Mouse (Mus musculus) embryo, embryonic 10.5 days (tissue): ENCODE results near the gene Manf.

Experiments used
- DNase-seq: peaks from one replicate; pipeline ENCODE4 v3.0.0-alpha.2; 2015; ENCODE audit warnings: low spot score

Manf gene

GRCm38 (mm10) chr9:106891829-106892551 lies at the start of gene Manf:
Gene Manf (minus strand): TSS chr9:106891979.
- peak; percentile 98 for DNase-seq

GRCm38 (mm10) chr9:106934998-106935397 lies 43.2 kb upstream of the Manf start:
- DNase-seq: no peak

- DNase-seq: no peak
Measured at GRCm38 (mm10) chr9:106914878-106915277, 23.1 kb upstream of the Manf start.

GRCm38 (mm10) chr9:106913759-106914158 lies 22.0 kb upstream of the Manf start:
- DNase-seq: peak; percentile 18

- no peak for DNase-seq
Measured at GRCm38 (mm10) chr9:106911624-106912023, 19.8 kb upstream of the Manf start.

- no peak for DNase-seq
Measured at GRCm38 (mm10) chr9:106908715-106909114, 16.9 kb upstream of the Manf start.

- DNase-seq: no peak
Measured at GRCm38 (mm10) chr9:106908174-106908573, 16.4 kb upstream of the Manf start.

- DNase-seq: no peak
Measured at GRCm38 (mm10) chr9:106906597-106906996, 14.8 kb upstream of the Manf start.

GRCm38 (mm10) chr9:106903791-106904134 lies 12.0 kb upstream of the Manf start:
- DNase-seq: peak; percentile 78

GRCm38 (mm10) chr9:106903099-106903790 lies 11.5 kb upstream of the Manf start:
- DNase-seq: no peak

GRCm38 (mm10) chr9:106901596-106901995 lies 9.8 kb upstream of the Manf start:
- no peak for DNase-seq

- no peak for DNase-seq
Measured at GRCm38 (mm10) chr9:106898901-106899300, 7.1 kb upstream of the Manf start.

GRCm38 (mm10) chr9:106893327-106893726 lies 1.5 kb upstream of the Manf start:
- peak; percentile 42 for DNase-seq

GRCm38 (mm10) chr9:106892552-106892875 lies 735 bp upstream of the Manf start:
- DNase-seq: no peak

GRCm38 (mm10) chr9:106891341-106891741 lies 438 bp downstream of the Manf start:
- DNase-seq: peak; percentile 57

GRCm38 (mm10) chr9:106890496-106891240 lies 1.1 kb downstream of the Manf start:
- no peak for DNase-seq

GRCm38 (mm10) chr9:106889321-106889720 lies 2.5 kb downstream of the Manf start:
- no peak for DNase-seq

GRCm38 (mm10) chr9:106888346-106888745 lies 3.4 kb downstream of the Manf start:
- DNase-seq: no peak

- DNase-seq: peak; percentile 99
Measured at GRCm38 (mm10) chr9:106886828-106887702, 4.7 kb downstream of the Manf start, which contains the start of gene Rbm15b. Gene Rbm15b (minus strand): TSS chr9:106887428.

GRCm38 (mm10) chr9:106885901-106886731 lies 5.7 kb downstream of the Manf start:
- DNase-seq: peak; percentile 46
